Mouse (Mus musculus) limb, embryonic 14.5 days (tissue): ENCODE measurements at regions not wholly inside any gene's neighbourhood (a gene's known extent, or its start where the extent isn't known, plus 50 kb on each side); places are given as distances from the start of the nearest gene placed in this dataset.

Source experiments
- ATAC-seq: fragments of 200-750 bp; cut with Nextera tagmentation; 2 replicates; pipeline ENCODE4 v1.8.0; 2017; ENCODE audit warnings: low read depth, moderate number of reproducible peaks, moderate TSS enrichment; ENCODE audit not compliant: low FRiP score
- DNase-seq: peaks from one replicate; pipeline ENCODE4 v3.0.0-alpha.2; 2015; ENCODE audit warnings: low spot score
- H3K27ac ChIP-seq: fragments of 300-500 bp; sonication (generic); replicated peaks from 2 replicates; pipeline ENCODE4 v1.5.1; 2014; ENCODE audit warnings: low read depth, mild to moderate bottlenecking, low read length, moderate library complexity, mixed read lengths
- H3K27me3 ChIP-seq: fragments of 300-500 bp; sonication (generic); 2 replicates; pipeline ENCODE4 v1.6.1; 2014; ENCODE audit warnings: low read length, mixed read lengths; ENCODE audit not compliant: control insufficient read depth, insufficient read depth
- H3K36me3 ChIP-seq: fragments of 300-500 bp; sonication (generic); 2 replicates; pipeline ENCODE4 v1.6.1; 2014; ENCODE audit warnings: mild to moderate bottlenecking, low read length, moderate library complexity, mixed read lengths; ENCODE audit not compliant: control insufficient read depth, insufficient read depth
- H3K4me1 ChIP-seq: fragments of 300-500 bp; sonication (generic); 2 replicates; pipeline ENCODE4 v1.6.1; 2014; ENCODE audit warnings: antibody characterized with exemption, low read length, mixed read lengths; ENCODE audit not compliant: control insufficient read depth, insufficient read depth
- H3K4me2 ChIP-seq: fragments of 300-500 bp; sonication (generic); replicated peaks from 2 replicates; pipeline ENCODE4 v1.6.1; 2014; ENCODE audit warnings: low read depth, mild to moderate bottlenecking, low read length, moderate library complexity; ENCODE audit not compliant: severe bottlenecking
- H3K4me3 ChIP-seq: fragments of 300-500 bp; sonication (generic); replicated peaks from 2 replicates; pipeline ENCODE4 v1.5.1; 2014; ENCODE audit warnings: low read length
- H3K9ac ChIP-seq: fragments of 300-500 bp; sonication (generic); 2 replicates; pipeline ENCODE4 v1.6.1; 2014; ENCODE audit warnings: mild to moderate bottlenecking, low read depth, low read length, moderate library complexity; ENCODE audit not compliant: severe bottlenecking
- H3K9me3 ChIP-seq: fragments of 300-500 bp; sonication (generic); 2 replicates; pipeline ENCODE4 v1.6.1; 2016; ENCODE audit warnings: low read length; ENCODE audit not compliant: control insufficient read depth
- POLR2A ChIP-seq: fragments of 200-500 bp; IDR thresholded peaks from 2 replicates; pipeline ENCODE4 v1.8.0; 2012; ENCODE audit warnings: inconsistent platforms, mild to moderate bottlenecking, moderate library complexity, borderline replicate concordance; ENCODE audit not compliant: insufficient read depth, insufficient read length; ENCODE audit errors: extremely low read depth
- WGBS: fragments of 180-500 bp; shearing (Covaris S2); extraction: QIAGEN DNeasy Blood & Tissue Kit; methylation state at CpG from one replicate; pipeline ENCODE4 v1.1.7; 2014; 5-methylcytosine and 5-hydroxymethylcytosine counted together

GRCm38 (mm10) chr19:21104462-21104936 is 150.5 kb upstream of the Tmc1 start:
- no peaks in the 10 kb centered on the region for H3K4me1 ChIP-seq

DNA sequence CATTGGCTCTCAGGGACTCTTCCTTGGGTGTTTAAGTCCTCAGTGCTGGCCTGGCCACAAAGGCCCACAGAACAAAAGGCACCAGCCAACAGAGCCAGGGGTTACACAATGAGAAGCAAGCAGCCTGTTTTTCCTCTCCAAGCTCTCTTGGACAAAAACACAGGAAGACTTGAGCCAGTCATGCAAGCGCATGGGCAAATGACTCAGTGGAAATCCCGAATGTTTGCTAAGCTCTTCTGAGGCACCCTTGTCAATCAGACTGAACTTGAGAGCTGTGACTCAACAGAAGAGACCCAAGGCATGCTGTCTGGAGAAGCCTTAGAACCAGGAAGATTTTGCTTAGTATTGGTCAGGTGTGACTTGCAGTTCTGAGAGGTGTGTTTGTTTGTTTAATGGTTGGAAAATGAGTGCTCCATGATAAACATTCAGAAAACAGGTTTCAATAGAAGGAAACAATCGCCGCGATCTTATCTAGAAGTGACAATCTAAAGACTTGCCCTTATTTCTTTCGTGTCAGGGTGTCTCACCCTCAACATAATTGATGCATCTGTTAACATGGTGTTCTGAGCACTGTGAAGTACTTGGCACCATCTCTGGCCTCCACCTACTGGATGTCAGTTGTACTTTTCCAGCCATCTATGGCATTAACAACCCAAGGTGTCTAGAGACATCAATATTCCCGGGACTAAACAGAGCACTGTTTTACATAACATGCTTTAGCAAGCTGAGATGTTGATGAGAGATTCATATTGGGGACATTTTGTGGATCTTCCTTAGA is 124.0 kb upstream of the Tmc1 start:
- H3K9me3 ChIP-seq = no peaks in the 10 kb centered on the region
- TF ChIP-seq POLR2A = no peak
- H3K4me1 ChIP-seq = no peaks in the 10 kb centered on the region
- 93% methylated on average over 7 of the region's 7 CpGs for WGBS
- DNase-seq (no peak), ATAC-seq (no peak)
- no peaks in the 10 kb centered on the region for H3K36me3 ChIP-seq
- no peaks in the 10 kb centered on the region for H3K27me3 ChIP-seq
- H3K4me2 ChIP-seq = no peak overlapping the region
- H3K27ac ChIP-seq = no peak overlapping the region
- no peak overlapping the region for H3K9ac ChIP-seq
- H3K4me3 ChIP-seq = no peak overlapping the region

More at GRCm38 (mm10) chr19:21104462-21104936, 150.5 kb upstream of the Tmc1 start:
- Histone ChIP-seq H3K4me3 (no peak overlapping the region), H3K9ac (no peak overlapping the region), H3K27ac (no peak overlapping the region), H3K9me3 (no peaks in the 10 kb centered on the region), H3K4me2 (no peak overlapping the region), H3K27me3 (no peaks in the 10 kb centered on the region), H3K36me3 (no peaks in the 10 kb centered on the region)
- no peak for DNase-seq
- ATAC-seq = no peak
- WGBS = 85% methylated on average over 8 of the region's 8 CpGs
- no peak for TF ChIP-seq POLR2A

- H3K9me3 ChIP-seq = no peaks in the 10 kb centered on the region
- H3K4me2 ChIP-seq = no peak overlapping the region
- H3K27me3 ChIP-seq = no peaks in the 10 kb centered on the region
- ATAC-seq (no peak), DNase-seq (no peak)
- WGBS = 89% methylated on average over 7 of the region's 7 CpGs
- H3K27ac ChIP-seq = no peak overlapping the region
- no peak for TF ChIP-seq POLR2A
- no peak overlapping the region for H3K4me3 ChIP-seq
- no peaks in the 10 kb centered on the region for H3K4me1 ChIP-seq
- no peaks in the 10 kb centered on the region for H3K36me3 ChIP-seq
- H3K9ac ChIP-seq = no peak overlapping the region
Observed at GRCm38 (mm10) chr19:21068381-21068780, 114.4 kb upstream of the Tmc1 start.

- Histone ChIP-seq H3K4me1 (no peaks in the 10 kb centered on the region), H3K36me3 (no peaks in the 10 kb centered on the region), H3K4me3 (no peak overlapping the region), H3K9ac (no peak overlapping the region), H3K4me2 (no peak overlapping the region), H3K27ac (no peak overlapping the region), H3K27me3 (no peaks in the 10 kb centered on the region), H3K9me3 (no peaks in the 10 kb centered on the region)
- 87% methylated on average over 14 of the region's 14 CpGs for WGBS
- no peak for ATAC-seq
- no peak for TF ChIP-seq POLR2A
- DNase-seq = no peak
Observed at GRCm38 (mm10) chr19:21066432-21067113, 112.6 kb upstream of the Tmc1 start.

DNA sequence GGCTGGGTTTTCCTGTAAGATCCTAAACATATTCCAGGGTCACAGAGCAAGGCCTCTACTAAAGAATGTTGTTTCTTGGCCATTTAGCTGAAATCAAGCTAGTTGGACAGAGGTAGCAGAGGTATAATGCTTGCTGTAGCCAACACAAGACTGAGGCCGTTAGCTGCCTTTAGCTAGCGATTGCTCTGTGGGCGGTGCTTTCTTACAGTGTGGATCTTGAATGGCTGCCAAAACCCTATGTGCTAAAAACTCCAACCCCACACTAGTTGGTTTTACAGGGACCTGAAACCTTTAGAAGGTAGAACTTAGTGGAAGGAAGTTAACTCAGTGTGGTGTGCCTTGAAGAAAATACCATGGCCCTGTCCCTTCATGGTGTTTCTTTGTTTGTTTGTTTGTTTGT is 110.9 kb upstream of the Tmc1 start:
- Histone ChIP-seq H3K9ac (no peak overlapping the region), H3K27me3 (no peaks in the 10 kb centered on the region), H3K4me1 (no peaks in the 10 kb centered on the region), H3K27ac (no peak overlapping the region), H3K36me3 (no peaks in the 10 kb centered on the region), H3K4me3 (no peak overlapping the region), H3K4me2 (no peak overlapping the region), H3K9me3 (no peaks in the 10 kb centered on the region)
- WGBS = 39% methylated on average over 3 of the region's 3 CpGs
- DNase-seq = peak; percentile 74
- ATAC-seq = no peak
- TF ChIP-seq POLR2A = no peak
